Mouse (Mus musculus) megakaryocyte, embryonic 14.5 days (primary cell): ENCODE results near the gene Nlrp3. TPM values are rescaled to one million over a fixed set of nuclear protein-coding genes. Genes with fewer than 3 reads are reported as not detected.

Source experiments
- H3K27me3 ChIP-seq: replicated peaks from 2 replicates; pipeline ENCODE3; 2012; ENCODE audit warnings: inconsistent platforms
- H3K36me3 ChIP-seq: replicated peaks from 2 replicates; pipeline ENCODE3; 2012; ENCODE audit warnings: low read length, inconsistent platforms, mixed read lengths
- H3K4me1 ChIP-seq: 2 replicates; pipeline ENCODE4 v1.6.1; 2012; ENCODE audit warnings: inconsistent platforms
- H3K4me3 ChIP-seq: replicated peaks from 2 replicates; pipeline ENCODE3; 2012; ENCODE audit warnings: moderate library complexity, mild to moderate bottlenecking, inconsistent platforms
- H3K9me3 ChIP-seq: 2 replicates; pipeline ENCODE4 v1.6.1; 2012; ENCODE audit warnings: inconsistent platforms
- FLI1 ChIP-seq: IDR thresholded peaks from 2 replicates; pipeline ENCODE4 v1.6.1; 2012; ENCODE audit warnings: low read length, inconsistent platforms, mixed read lengths
- GATA1 ChIP-seq: IDR thresholded peaks from 3 replicates; pipeline ENCODE4 v1.6.1; 2012; ENCODE audit warnings: mixed read lengths, low read length, inconsistent platforms, borderline replicate concordance
- polyA plus RNA-seq: library from polyadenylated mRNA; stranded (reverse); fragments of >175 nt; gene quantifications from 2 replicates; pipeline ENCODE4 v1.2.3, GENCODE M21; 2012; ENCODE audit warnings: low replicate concordance; ENCODE audit not compliant: insufficient read depth

Nlrp3 gene
- polyA plus RNA-seq, 1 experiment = 0.84 TPM

DNA sequence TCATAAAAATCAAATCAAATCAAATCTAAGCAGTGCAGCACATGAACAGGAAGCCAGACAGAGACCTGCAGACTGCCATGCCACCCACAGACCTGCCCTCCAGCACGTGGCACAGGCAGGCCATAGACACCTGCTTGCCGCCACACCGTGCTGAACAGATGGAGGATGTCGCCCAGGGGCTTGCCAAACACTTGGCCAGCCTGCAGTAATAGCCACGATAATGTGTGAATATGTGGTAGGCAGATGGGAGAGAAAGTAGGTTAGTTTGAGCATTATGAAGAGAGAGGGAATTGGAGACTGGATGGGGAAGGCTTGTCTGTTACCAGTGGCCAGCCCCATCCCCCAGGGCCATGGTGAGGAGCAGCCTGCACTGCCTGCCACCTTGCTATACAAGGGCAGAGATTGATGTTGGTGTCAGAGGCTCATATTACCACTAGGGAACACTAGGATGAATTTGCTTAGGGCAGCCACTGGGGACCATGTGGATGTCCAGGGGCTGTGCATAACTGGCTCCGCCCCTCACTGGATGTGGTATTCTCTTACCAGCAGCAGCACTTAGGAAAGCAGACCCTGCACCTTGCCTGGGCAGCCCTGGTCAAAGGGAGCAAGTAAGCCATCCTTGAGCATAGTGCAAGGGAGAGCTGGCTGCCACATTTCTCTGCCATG is 10.4 kb upstream of the Nlrp3 start:
- Histone ChIP-seq H3K36me3 (no peaks in the 10 kb centered on the region), H3K9me3 (peaks cover 9% of the 10 kb centered on the region), H3K27me3 (peaks cover 48% of the 10 kb centered on the region), H3K4me3 (no peak overlapping the region), H3K4me1 (peaks cover 8% of the 10 kb centered on the region; the same call in 1 of the 2 replicates)
- no peak for TF ChIP-seq GATA1
- no peak for TF ChIP-seq FLI1

DNA sequence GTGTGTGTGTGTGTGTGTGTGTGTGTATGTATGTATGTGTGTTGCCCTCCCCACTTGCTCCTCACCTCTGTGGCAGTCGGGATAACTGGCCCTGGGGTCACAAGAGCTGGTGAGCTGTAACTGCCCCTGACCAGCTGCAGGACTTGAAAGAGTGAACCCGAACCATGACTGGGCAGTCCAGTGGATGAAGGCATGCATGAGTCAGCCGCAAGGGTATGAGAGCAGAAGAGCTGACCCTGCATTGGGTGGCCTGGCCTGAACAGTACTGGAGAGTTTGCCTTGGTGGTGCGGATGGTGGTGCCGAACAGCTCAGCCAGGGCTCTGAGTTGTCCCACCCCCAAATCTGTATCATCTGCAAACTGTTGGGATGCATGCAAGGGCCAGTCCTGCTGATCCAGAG is 9.8 kb upstream of the Nlrp3 start:
- TF ChIP-seq FLI1 = no peak
- TF ChIP-seq GATA1 = no peak
- Histone ChIP-seq H3K4me1 (peaks cover 8% of the 10 kb centered on the region; the same call in 1 of the 2 replicates), H3K4me3 (no peak overlapping the region), H3K36me3 (no peaks in the 10 kb centered on the region), H3K9me3 (peaks cover 9% of the 10 kb centered on the region), H3K27me3 (peaks cover 44% of the 10 kb centered on the region)

- TF ChIP-seq GATA1 (no peak), FLI1 (no peak)
- H3K4me1 ChIP-seq = peaks cover 27% of the 10 kb centered on the region
- H3K4me3 ChIP-seq = no peak overlapping the region
- peaks cover 18% of the 10 kb centered on the region for H3K9me3 ChIP-seq
- peaks cover 42% of the 10 kb centered on the region for H3K27me3 ChIP-seq
- no peaks in the 10 kb centered on the region for H3K36me3 ChIP-seq
Measured at GRCm38 (mm10) chr11:59537218-59538130, 3.9 kb upstream of the Nlrp3 start.

- Histone ChIP-seq H3K9me3 (peaks cover 18% of the 10 kb centered on the region), H3K36me3 (no peaks in the 10 kb centered on the region), H3K4me3 (no peak overlapping the region), H3K4me1 (peaks cover 27% of the 10 kb centered on the region), H3K27me3 (peaks cover 45% of the 10 kb centered on the region)
- no peak for TF ChIP-seq FLI1
- TF ChIP-seq GATA1 = no peak
Measured at GRCm38 (mm10) chr11:59538387-59538786, 3.0 kb upstream of the Nlrp3 start.

GRCm38 (mm10) chr11:59540123-59540522 is 1.2 kb upstream of the Nlrp3 start:
- no peak overlapping the region for H3K4me3 ChIP-seq
- TF ChIP-seq GATA1 = no peak
- TF ChIP-seq FLI1 = no peak
- H3K27me3 ChIP-seq = peaks cover 55% of the 10 kb centered on the region
- no peaks in the 10 kb centered on the region for H3K36me3 ChIP-seq
- peaks cover 34% of the 10 kb centered on the region for H3K4me1 ChIP-seq
- H3K9me3 ChIP-seq = peaks cover 14% of the 10 kb centered on the region

- Histone ChIP-seq H3K4me1 (peaks cover 34% of the 10 kb centered on the region), H3K4me3 (no peak overlapping the region), H3K27me3 (peaks cover 67% of the 10 kb centered on the region), H3K9me3 (peaks cover 8% of the 10 kb centered on the region), H3K36me3 (no peaks in the 10 kb centered on the region)
- TF ChIP-seq FLI1 (no peak), GATA1 (no peak)
Measured at GRCm38 (mm10) chr11:59542442-59542841, 1.1 kb downstream of the Nlrp3 start.

DNA sequence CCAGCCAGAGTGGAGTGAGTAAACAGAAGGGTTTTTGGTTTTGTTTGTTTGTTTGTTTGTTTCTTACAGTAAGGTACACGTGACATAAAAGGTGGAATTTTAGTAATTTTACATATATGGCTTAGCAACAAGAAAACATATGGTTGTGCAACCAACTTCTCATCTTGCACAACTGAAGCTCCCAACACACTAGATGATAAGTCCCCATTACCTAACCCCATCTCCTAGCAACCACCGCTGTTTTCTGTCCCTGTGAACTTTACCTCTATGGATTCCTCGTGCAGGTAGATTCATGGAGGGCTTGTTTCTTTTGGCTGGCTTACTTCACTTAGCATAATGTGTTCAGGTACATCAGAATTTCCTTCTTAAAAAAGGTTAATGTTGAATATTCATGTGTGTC is 2.0 kb downstream of the Nlrp3 start:
- Histone ChIP-seq H3K4me3 (no peak overlapping the region), H3K9me3 (peaks cover 5% of the 10 kb centered on the region), H3K4me1 (peaks cover 33% of the 10 kb centered on the region), H3K27me3 (peaks cover 67% of the 10 kb centered on the region), H3K36me3 (peaks cover 4% of the 10 kb centered on the region)
- TF ChIP-seq FLI1 = no peak
- no peak for TF ChIP-seq GATA1

DNA sequence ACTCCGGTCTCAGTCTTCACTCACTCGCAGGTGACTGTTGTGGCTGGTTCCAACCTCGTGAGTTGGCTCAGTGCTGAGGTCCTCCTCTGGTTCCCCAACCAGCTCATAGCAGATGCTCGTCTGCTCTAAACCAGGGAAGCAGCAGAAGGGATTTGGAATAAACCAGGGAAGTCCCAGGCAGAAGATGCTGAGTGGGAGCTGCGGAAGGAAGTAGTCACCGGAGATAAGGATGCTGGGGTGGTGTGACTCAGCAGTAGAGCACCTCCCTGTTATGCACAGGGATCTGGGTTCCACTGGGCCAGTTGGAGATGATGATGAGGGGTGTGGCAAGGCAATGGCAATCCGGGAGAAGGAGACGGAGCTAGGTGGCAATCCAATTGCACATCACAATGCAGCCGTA is 2.6 kb downstream of the Nlrp3 start:
- H3K4me3 ChIP-seq = peak overlapping the region; percentile 39

DNA sequence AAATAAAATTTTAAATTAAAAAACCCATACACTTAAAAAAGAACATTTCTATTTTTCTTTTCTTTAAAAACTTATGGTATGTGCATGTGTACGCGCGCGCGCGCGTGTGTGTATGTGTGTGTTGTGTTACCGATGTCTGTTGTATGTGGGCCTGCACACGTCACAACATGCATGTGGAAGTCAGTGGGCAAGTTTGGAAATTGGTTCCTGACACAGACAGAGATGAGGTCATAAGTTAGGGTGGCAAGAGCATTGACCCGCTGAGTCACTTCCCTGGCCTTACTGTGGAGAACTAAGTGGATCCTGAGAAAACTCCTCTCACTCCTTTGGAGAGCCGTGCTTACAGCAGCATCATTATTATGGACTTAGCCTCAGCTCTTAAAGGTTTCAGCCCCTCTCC is 12.8 kb downstream of the Nlrp3 start:
- H3K4me1 ChIP-seq = peaks cover 10% of the 10 kb centered on the region
- no peaks in the 10 kb centered on the region for H3K36me3 ChIP-seq
- H3K27me3 ChIP-seq = peaks cover 45% of the 10 kb centered on the region
- H3K4me3 ChIP-seq = no peak overlapping the region
- H3K9me3 ChIP-seq = no peaks in the 10 kb centered on the region
- no peak for TF ChIP-seq GATA1
- no peak for TF ChIP-seq FLI1

More for the DNA sequence above, 2.6 kb downstream of the Nlrp3 start:
- Histone ChIP-seq H3K9me3 (peaks cover 5% of the 10 kb centered on the region), H3K27me3 (peaks cover 71% of the 10 kb centered on the region), H3K4me1 (peaks cover 30% of the 10 kb centered on the region), H3K36me3 (peaks cover 5% of the 10 kb centered on the region)
- TF ChIP-seq GATA1 (no peak), FLI1 (no peak)

GRCm38 (mm10) chr11:59554535-59554934 is 13.2 kb downstream of the Nlrp3 start:
- H3K4me1 ChIP-seq = peaks cover 10% of the 10 kb centered on the region
- peaks cover 43% of the 10 kb centered on the region for H3K27me3 ChIP-seq
- no peak overlapping the region for H3K4me3 ChIP-seq
- TF ChIP-seq GATA1 = no peak
- TF ChIP-seq FLI1 = no peak
- H3K9me3 ChIP-seq = no peaks in the 10 kb centered on the region
- no peaks in the 10 kb centered on the region for H3K36me3 ChIP-seq
